In genomic region chr10:33653142-33653541, GRCm38 (mm10) we compare ENCODE assay signal across 7 mouse cellular contexts. TPM values are rescaled to one million over a fixed set of nuclear protein-coding genes. Genes with fewer than 3 reads are reported as not detected.
DNase-seq lines count a peak whose midpoint lies in the region; ATAC-seq and TF ChIP-seq lines count a peak whose summit lies in the region.

No protein-coding gene starts in this region.

- H3K9ac ChIP-seq in liver, adult 2 months (ENCODE audit: low read depth, low read length), result no peak overlapping the region
- no peak overlapping the region for H3K9ac ChIP-seq in liver, embryonic 12.5 days
- no peak overlapping the region for H3K9ac ChIP-seq in hindbrain, postnatal 0 days (replicated peaks; ENCODE audit: low read length)

- no peaks in the 10 kb centered on the region for H3K27me3 ChIP-seq in liver, adult 2 months (ENCODE audit: control insufficient read depth, insufficient read depth, low read length)
- H3K27me3 ChIP-seq in liver, embryonic 12.5 days (replicated peaks), result no peaks in the 10 kb centered on the region
- H3K27me3 ChIP-seq in hindbrain, postnatal 0 days (ENCODE audit: insufficient read depth, low read length), result no peaks in the 10 kb centered on the region

- no peaks in the 10 kb centered on the region for H3K36me3 ChIP-seq in liver, adult 2 months (ENCODE audit: control insufficient read depth, insufficient read depth, low read length)
- no peaks in the 10 kb centered on the region for H3K36me3 ChIP-seq in liver, embryonic 12.5 days
- H3K36me3 ChIP-seq in hindbrain, postnatal 0 days (ENCODE audit: insufficient read depth, low read length), result no peaks in the 10 kb centered on the region

- no peaks in the 10 kb centered on the region for H3K9me3 ChIP-seq in liver, embryonic 12.5 days (replicated peaks)
- no peaks in the 10 kb centered on the region for H3K9me3 ChIP-seq in hindbrain, postnatal 0 days (ENCODE audit: low read length)

- H3K4me2 ChIP-seq in liver, embryonic 12.5 days, result no peak overlapping the region
- H3K4me2 ChIP-seq in hindbrain, postnatal 0 days (ENCODE audit: low read depth, low read length), result no peak overlapping the region

- no peak for ATAC-seq in liver, embryonic 12.5 days
- ATAC-seq in hindbrain, postnatal 0 days, result no peak
- ATAC-seq in activated CD4-positive, CD25-positive, alpha-beta regulatory T cell, adult 4 months, result no peak

- H3K79me2 ChIP-seq in liver, adult 2 months (ENCODE audit: control insufficient read depth, insufficient read depth, low read length), result no peaks in the 10 kb centered on the region

- peak; percentile 18; the same call in 1 of the 2 replicates for TF ChIP-seq CTCF in liver, adult 2 months (IDR thresholded peaks at IDR 0.05; ENCODE audit: low read depth, low read length)
- TF ChIP-seq CTCF in hindbrain, postnatal 0 days (IDR thresholded peaks at IDR 0.05; ENCODE audit: low read depth), result peak; percentile 74

- no peak overlapping the region for H3K27ac ChIP-seq in liver, adult 2 months (replicated peaks; ENCODE audit: insufficient read depth, low read depth, low read length)
- no peak overlapping the region for H3K27ac ChIP-seq in liver, embryonic 12.5 days
- H3K27ac ChIP-seq in hindbrain, postnatal 0 days, result no peak overlapping the region

- TF ChIP-seq POLR2A in liver, adult 2 months (IDR thresholded peaks at IDR 0.05; ENCODE audit: extremely low read depth, insufficient read depth, low read length), result no peak

- H3K4me3 ChIP-seq in liver, adult 2 months (ENCODE audit: insufficient read depth, low read depth, low read length), result no peak overlapping the region
- H3K4me3 ChIP-seq in liver, embryonic 12.5 days, result no peak overlapping the region
- H3K4me3 ChIP-seq in hindbrain, postnatal 0 days (ENCODE audit: low read length), result no peak overlapping the region

- DNase-seq in liver, adult 2 months (ENCODE audit: extremely low read depth, low read depth, low spot score), result peak; percentile 34
- peak; percentile 58 for DNase-seq in R1 (ENCODE audit: low read depth, low spot score)
- peak; percentile 85 to 95 for DNase-seq in cerebellum, postnatal 14 days
- peak; percentile 85 for DNase-seq in hindbrain, postnatal 0 days (ENCODE audit: low spot score)
- DNase-seq in left cerebral cortex, postnatal 25 days (ENCODE audit: low spot score in 2 of 2), result peak; percentile 76 to 88

- no peaks in the 10 kb centered on the region for H3K4me1 ChIP-seq in liver, adult 2 months (ENCODE audit: control insufficient read depth, insufficient read depth, low read length)
- H3K4me1 ChIP-seq in liver, embryonic 12.5 days, result no peaks in the 10 kb centered on the region
- H3K4me1 ChIP-seq in hindbrain, postnatal 0 days (ENCODE audit: insufficient read depth, low read length), result no peaks in the 10 kb centered on the region

- intact Hi-C loops in left cerebral cortex, postnatal 25 days (cut with DNase I), result loop anchor here (5.0 kb wide), 1 partner anchor 139 kb away; no protein-coding TSS in a partner anchor

RNA-seq across cellular contexts. Expression of gene Clvs2, which starts 28.6 kb away (rescaled TPM):
- total RNA-seq in liver, adult 2 months (2014; rRNA removed), result under 0.01 TPM in 1 of 2 replicates, not detected in the other
- polyA plus RNA-seq in liver, adult 2 months (2012; rRNA removed), result not detected in 2 replicates
- 0.12 TPM in 1 of 2 replicates, not detected in the other for polyA plus RNA-seq in liver, embryonic 12.5 days (2016; fragmentation: Nextera tagmentation; extraction: Ambion mirVana)
- 10.2 and 13.2 TPM in 2 replicates for total RNA-seq in hindbrain, postnatal 0 days (2014; rRNA removed)
- polyA plus RNA-seq in hindbrain, postnatal 0 days (2015; fragmentation: Nextera tagmentation; extraction: Ambion mirVana), result 18.8 and 19.1 TPM in 2 replicates
- total RNA-seq in left cerebral cortex, postnatal 25 days (2021), result 10 to 100 TPM; 65.6 to 66.9 TPM
- polyA plus RNA-seq in activated CD4-positive, CD25-positive, alpha-beta regulatory T cell, adult 4 months (2017; shearing (Covaris generic)), result under 1 TPM in 1 of 2 experiments, not detected in 1; 0.11 TPM

Comparison
In these comparisons a context has a peak if more than half of its experiments do, and no peak if none do; other contexts are left out.
1. DNase-seq: peak in every context shown above with its lines; median percentile 90 in cerebellum, postnatal 14 days; 85 in hindbrain, postnatal 0 days; 82 in left cerebral cortex, postnatal 25 days; 58 in R1; 34 in liver, adult 2 months.
2. RNA of gene Clvs2, which starts 28.6 kb away (polyA plus RNA-seq): 18.8 to 19.1 TPM in hindbrain, postnatal 0 days; 0.12 TPM in liver, embryonic 12.5 days, 0.11 TPM in activated CD4-positive, CD25-positive, alpha-beta regulatory T cell, adult 4 months and not detected in liver, adult 2 months; every median in the first group is over 10 times any median in the second.